Mouse (Mus musculus): ENCODE measurements at regions not wholly inside any gene's neighbourhood (a gene's known extent, or its start where the extent isn't known, plus 50 kb on each side); places are given as distances from the start of the nearest gene placed in this dataset.

- no peak for DNase-seq
Observed at GRCm38 (mm10) chr11:55773283-55773682, 165.3 kb upstream of the Glra1 start.

- no peak for DNase-seq
Observed at GRCm38 (mm10) chr11:55772538-55772937, 164.5 kb upstream of the Glra1 start.

GRCm38 (mm10) chr11:55772107-55772506 lies 164.1 kb upstream of the Glra1 start:
- no peak for DNase-seq

- DNase-seq: peak; percentile 49 to 57
Observed at GRCm38 (mm10) chr11:55764846-55765245, 156.8 kb upstream of the Glra1 start.
